Mouse (Mus musculus) small intestine, adult 2 months (tissue): ENCODE results near the gene Hfe2. TPM values are rescaled to one million over a fixed set of nuclear protein-coding genes. Genes with fewer than 3 reads are reported as not detected.

Experiments used
- H3K27ac ChIP-seq: fragments of 200-500 bp; 2 replicates; pipeline ENCODE4 v1.5.1; 2012; ENCODE audit warnings: low read depth, low read length, control low read depth, inconsistent platforms; ENCODE audit not compliant: insufficient read depth
- H3K27me3 ChIP-seq: fragments of 200-500 bp; 2 replicates; pipeline ENCODE4 v1.6.1; 2012; ENCODE audit warnings: mild to moderate bottlenecking, moderate library complexity, low read length, inconsistent platforms; ENCODE audit not compliant: control insufficient read depth, insufficient read depth
- H3K36me3 ChIP-seq: fragments of 200-500 bp; 2 replicates; pipeline ENCODE4 v1.6.1; 2012; ENCODE audit warnings: mild to moderate bottlenecking, low read length, control low read depth, inconsistent platforms; ENCODE audit not compliant: control insufficient read depth, insufficient read depth
- H3K4me1 ChIP-seq: fragments of 200-500 bp; 2 replicates; pipeline ENCODE4 v1.6.1; 2012; ENCODE audit warnings: low read length, inconsistent platforms, mixed read lengths; ENCODE audit not compliant: control insufficient read depth, insufficient read depth, insufficient read length
- H3K4me3 ChIP-seq: fragments of 200-500 bp; 2 replicates; pipeline ENCODE4 v1.5.1; 2012; ENCODE audit warnings: low read depth, mild to moderate bottlenecking, control low read depth, inconsistent platforms, low read length, moderate library complexity
- CTCF ChIP-seq: fragments of 200-500 bp; IDR thresholded peaks from 2 replicates; pipeline ENCODE4 v1.5.1; 2012; ENCODE audit warnings: low read depth, mild to moderate bottlenecking, control low read depth, inconsistent platforms, low read length, moderate library complexity, mixed read lengths; ENCODE audit not compliant: insufficient replicate concordance, insufficient read length; ENCODE audit errors: extremely low read depth
- POLR2A ChIP-seq: fragments of 200-500 bp; IDR thresholded peaks from 2 replicates; pipeline ENCODE4 v1.6.1; 2012; ENCODE audit warnings: low read depth, mild to moderate bottlenecking, control low read depth, inconsistent platforms, low read length, moderate library complexity
- WGBS: fragments of 180-500 bp; shearing (Covaris S2); methylation state at CpG from one replicate; pipeline ENCODE4 v1.1.7; 2018; 5-methylcytosine and 5-hydroxymethylcytosine counted together
- polyA plus RNA-seq: library from polyadenylated mRNA; depleted of rRNA; stranded (reverse); fragments of >200 nt; gene quantifications from 2 replicates; pipeline ENCODE4 v1.2.3, GENCODE M21; 2012

Gene Hfe2
- polyA plus RNA-seq, 1 experiment = not detected

GRCm38 (mm10) chr3:96526013-96526762 is 1.2 kb downstream of the Hfe2 start:
- no peak for TF ChIP-seq CTCF
- TF ChIP-seq POLR2A = no peak
- Histone ChIP-seq H3K27ac (no peak overlapping the region), H3K36me3 (no peaks in the 10 kb centered on the region), H3K27me3 (peaks cover 21% of the 10 kb centered on the region), H3K4me1 (no peaks in the 10 kb centered on the region; the same call in 1 of the 2 replicates), H3K4me3 (no peak overlapping the region)
- 67% methylated on average over 11 of the region's 11 CpGs for whole genome bisulfite sequencing

- Histone ChIP-seq H3K4me3 (no peak overlapping the region), H3K27me3 (peaks cover 21% of the 10 kb centered on the region), H3K36me3 (no peaks in the 10 kb centered on the region), H3K4me1 (no peaks in the 10 kb centered on the region; the same call in 1 of the 2 replicates), H3K27ac (no peak overlapping the region)
- TF ChIP-seq POLR2A (no peak), CTCF (no peak)
- WGBS = 6% methylated on average over 44 of the region's 44 CpGs
Observed at GRCm38 (mm10) chr3:96526864-96527542, 2.0 kb downstream of the Hfe2 start.

- Histone ChIP-seq H3K27me3 (peaks cover 21% of the 10 kb centered on the region), H3K4me3 (no peak overlapping the region), H3K36me3 (no peaks in the 10 kb centered on the region), H3K4me1 (no peaks in the 10 kb centered on the region; the same call in 1 of the 2 replicates), H3K27ac (no peak overlapping the region)
- 70% methylated on average over 9 of the region's 9 CpGs for WGBS
- TF ChIP-seq POLR2A (no peak), CTCF (no peak)
Observed at GRCm38 (mm10) chr3:96528506-96528905, 3.5 kb downstream of the Hfe2 start.

- no peak for TF ChIP-seq CTCF
- no peak for TF ChIP-seq POLR2A
- Histone ChIP-seq H3K36me3 (no peaks in the 10 kb centered on the region), H3K27ac (no peak overlapping the region), H3K27me3 (peaks cover 10% of the 10 kb centered on the region), H3K4me3 (no peak overlapping the region), H3K4me1 (no peaks in the 10 kb centered on the region; the same call in 1 of the 2 replicates)
- WGBS = 41% methylated on average over 7 of the region's 7 CpGs
Observed at GRCm38 (mm10) chr3:96532050-96532449, 7.1 kb downstream of the Hfe2 start.

GRCm38 (mm10) chr3:96534300-96534699 is 9.3 kb downstream of the Hfe2 start:
- Histone ChIP-seq H3K27ac (no peak overlapping the region), H3K36me3 (no peaks in the 10 kb centered on the region), H3K4me1 (no peaks in the 10 kb centered on the region), H3K4me3 (no peak overlapping the region), H3K27me3 (no peaks in the 10 kb centered on the region; the same call in 1 of the 2 replicates)
- no peak for TF ChIP-seq CTCF
- no peak for TF ChIP-seq POLR2A
- 59% methylated on average over 2 of the region's 2 CpGs for WGBS

GRCm38 (mm10) chr3:96539316-96539715 is 14.3 kb downstream of the Hfe2 start:
- WGBS = 67% methylated on average over 2 of the region's 2 CpGs
- no peaks in the 10 kb centered on the region for H3K4me1 ChIP-seq
- no peaks in the 10 kb centered on the region; the same call in 1 of the 2 replicates for H3K27me3 ChIP-seq
- no peaks in the 10 kb centered on the region for H3K36me3 ChIP-seq
- TF ChIP-seq POLR2A = no peak
- no peak for TF ChIP-seq CTCF
- no peak overlapping the region for H3K4me3 ChIP-seq
- H3K27ac ChIP-seq = no peak overlapping the region

GRCm38 (mm10) chr3:96540740-96541139 is 15.8 kb downstream of the Hfe2 start:
- Histone ChIP-seq H3K4me1 (no peaks in the 10 kb centered on the region), H3K36me3 (no peaks in the 10 kb centered on the region), H3K27me3 (no peaks in the 10 kb centered on the region; the same call in 1 of the 2 replicates), H3K4me3 (no peak overlapping the region), H3K27ac (no peak overlapping the region)
- 66% methylated on average over 6 of the region's 6 CpGs for WGBS
- no peak for TF ChIP-seq POLR2A
- TF ChIP-seq CTCF = no peak
